Mouse (Mus musculus): ENCODE data around the gene Olfr1383. TPM values are rescaled to one million over a fixed set of nuclear protein-coding genes. Genes with fewer than 3 reads are reported as not detected.
"Not testable (repeated sequence)": the region's sequence is repeated elsewhere in the genome, so short reads cannot be mapped to it uniquely, and the experiment has no call there.

The Olfr1383 gene
- polyA plus RNA-seq (2016; fragmentation: Nextera tagmentation; extraction: Ambion mirVana), result not detected in 2 replicates

- H3K4me1 ChIP-seq, result no peaks in the 10 kb centered on the region
- H3K9me3 ChIP-seq, result no peaks in the 10 kb centered on the region
- H3K27ac ChIP-seq (replicated peaks), result no peak within 1 kb of the TSS
- H3K27me3 ChIP-seq, result no peaks in the 10 kb centered on the region
- no peak for ATAC-seq (ENCODE audit: low FRiP score, low read depth)
- H3K36me3 ChIP-seq, result no peaks in the 10 kb centered on the region
- H3K9ac ChIP-seq (replicated peaks), result no peak within 1 kb of the TSS
- H3K4me3 ChIP-seq, result no peak within 1 kb of the TSS
- no peak within 1 kb of the TSS for H3K4me2 ChIP-seq (replicated peaks)
Observed at GRCm38 (mm10) chr11:49519348-49519747, at the start of gene Olfr1383. TSS of gene Olfr1383 (plus strand) at chr11:49519648.

DNA sequence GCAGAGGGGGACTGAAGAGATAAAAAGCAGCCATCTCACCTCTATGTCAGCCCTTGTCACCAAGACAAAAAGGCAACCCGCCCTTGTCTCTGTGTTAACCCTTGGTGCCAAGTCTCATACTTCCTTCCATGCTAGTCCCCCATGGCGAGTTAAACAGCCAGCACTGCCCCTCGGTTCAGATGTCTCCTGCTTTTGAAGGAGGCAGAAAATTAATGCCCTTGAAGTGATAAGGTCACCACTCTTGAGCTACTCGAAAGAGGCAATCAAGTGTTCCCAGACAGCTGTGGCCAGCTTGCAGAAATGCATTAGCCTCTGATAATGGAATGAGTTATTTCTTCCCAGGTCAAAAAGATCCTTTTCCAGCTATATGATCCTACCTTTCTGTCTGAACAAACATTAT, 33.5 kb upstream of the Olfr1383 start:
- H3K4me2 ChIP-seq (replicated peaks), result no peak overlapping the region
- no peak overlapping the region for H3K9ac ChIP-seq (replicated peaks)
- H3K27me3 ChIP-seq, result no peaks in the 10 kb centered on the region
- no peaks in the 10 kb centered on the region for H3K4me1 ChIP-seq
- no peaks in the 10 kb centered on the region for H3K36me3 ChIP-seq
- H3K9me3 ChIP-seq, result no peaks in the 10 kb centered on the region
- WGBS, result 66% methylated on average over 4 of the region's 4 CpGs
- no peak overlapping the region for H3K27ac ChIP-seq (replicated peaks)
- no peak overlapping the region for H3K4me3 ChIP-seq
- ATAC-seq (ENCODE audit: low FRiP score, low read depth), result no peak

- H3K27me3 ChIP-seq; H3K9ac ChIP-seq (replicated peaks); H3K4me3 ChIP-seq; H3K9me3 ChIP-seq; H3K4me2 ChIP-seq (replicated peaks); ATAC-seq (ENCODE audit: low FRiP score, low read depth); H3K27ac ChIP-seq (replicated peaks); H3K36me3 ChIP-seq; H3K4me1 ChIP-seq: not testable (repeated sequence)
- 71% methylated on average over 1 of the region's 1 CpGs for WGBS
Observed at GRCm38 (mm10) chr11:49488770-49489169, 30.7 kb upstream of the Olfr1383 start, which contains the start of gene Olfr1385. TSS of gene Olfr1385 (plus strand) at chr11:49489070.

DNA sequence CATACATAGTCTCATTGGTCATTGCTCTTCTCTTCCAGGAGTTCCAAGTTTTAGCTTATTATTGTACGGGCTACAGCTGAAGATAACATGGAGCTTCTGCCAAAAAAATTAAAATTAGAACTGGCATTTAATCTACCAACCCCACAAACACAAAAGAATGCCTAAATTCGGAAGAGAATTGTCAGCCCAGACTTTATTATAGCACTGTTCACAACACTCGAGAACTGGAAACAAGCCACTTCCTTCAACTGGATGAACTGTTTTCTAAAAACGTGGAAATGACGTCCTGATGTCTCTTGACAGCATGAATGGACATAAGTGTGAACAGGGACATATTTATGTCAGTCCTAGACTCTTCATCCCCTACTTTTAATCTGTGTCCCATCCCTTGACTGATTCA, 1.4 kb upstream of the Olfr1383 start:
- Histone ChIP-seq H3K27me3 (no peaks in the 10 kb centered on the region), H3K4me1 (no peaks in the 10 kb centered on the region), H3K36me3 (no peaks in the 10 kb centered on the region), H3K4me3 (no peak overlapping the region), H3K9me3 (no peaks in the 10 kb centered on the region), H3K4me2 (replicated peaks) (no peak overlapping the region), H3K27ac (replicated peaks) (no peak overlapping the region), H3K9ac (replicated peaks) (no peak overlapping the region)
- no peak for ATAC-seq (ENCODE audit: low FRiP score, low read depth)
- 78% methylated on average over 5 of the region's 5 CpGs for WGBS

DNA sequence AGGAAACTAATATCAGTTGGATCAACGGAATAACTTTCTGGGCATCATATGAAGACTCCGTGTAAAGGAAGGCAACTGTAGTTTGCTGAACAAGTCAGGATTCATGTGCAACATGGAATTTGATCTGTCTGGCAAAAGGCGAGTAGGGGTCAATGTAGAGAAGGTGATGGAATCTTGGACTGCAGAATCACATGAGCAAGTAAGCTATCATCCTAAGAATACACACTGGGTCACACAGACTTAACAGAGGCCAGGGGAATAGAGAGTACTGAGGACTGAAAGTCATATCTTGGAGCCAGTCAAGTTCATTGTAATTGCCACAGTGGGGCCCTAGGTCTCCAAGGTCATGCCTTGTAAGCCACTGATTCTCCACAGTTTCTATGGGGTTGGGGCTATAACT, 8.5 kb downstream of the Olfr1383 start, which contains the start of gene Olfr1382:
Olfr1382 (plus strand) TSS at position 301 of the 400 bp plus-strand sequence.
- no peak within 1 kb of the TSS for H3K4me3 ChIP-seq
- no peak within 1 kb of the TSS for H3K4me2 ChIP-seq (replicated peaks)
- H3K36me3 ChIP-seq, result no peaks in the 10 kb centered on the region
- ATAC-seq (ENCODE audit: low FRiP score, low read depth), result no peak
- H3K9ac ChIP-seq (replicated peaks), result no peak within 1 kb of the TSS
- 87% methylated on average over 3 of the region's 3 CpGs for WGBS
- H3K4me1 ChIP-seq, result no peaks in the 10 kb centered on the region
- no peaks in the 10 kb centered on the region for H3K9me3 ChIP-seq
- H3K27ac ChIP-seq (replicated peaks), result no peak within 1 kb of the TSS
- no peaks in the 10 kb centered on the region for H3K27me3 ChIP-seq

GRCm38 (mm10) chr11:49532761-49533160, 13.3 kb downstream of the Olfr1383 start:
- Histone ChIP-seq H3K4me2 (replicated peaks) (no peak overlapping the region), H3K9ac (replicated peaks) (no peak overlapping the region), H3K36me3 (no peaks in the 10 kb centered on the region), H3K27ac (replicated peaks) (no peak overlapping the region), H3K9me3 (no peaks in the 10 kb centered on the region), H3K4me3 (no peak overlapping the region), H3K27me3 (no peaks in the 10 kb centered on the region), H3K4me1 (no peaks in the 10 kb centered on the region)
- no peak for ATAC-seq (ENCODE audit: low FRiP score, low read depth)

DNA sequence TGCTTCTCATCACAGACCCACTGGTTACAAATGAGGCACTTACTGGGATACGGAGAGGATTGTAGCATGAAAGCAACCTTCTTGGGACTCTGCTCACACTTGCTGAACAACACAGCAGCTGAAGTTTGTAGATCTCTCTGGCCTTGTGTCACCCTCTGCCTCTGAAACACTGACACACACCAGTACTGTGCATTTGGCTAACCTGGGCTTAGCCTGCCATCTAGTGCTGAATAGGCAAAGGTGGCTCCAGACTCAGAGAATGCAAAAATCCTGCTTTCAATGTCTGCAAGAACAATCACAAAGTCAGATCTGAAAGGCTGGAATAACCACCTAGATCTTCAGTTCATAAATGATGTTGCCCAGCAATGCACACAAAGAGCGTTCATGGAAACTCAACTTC, 17.2 kb downstream of the Olfr1383 start:
- H3K9ac ChIP-seq (replicated peaks); H3K9me3 ChIP-seq; H3K4me3 ChIP-seq; H3K4me2 ChIP-seq (replicated peaks); H3K36me3 ChIP-seq; H3K27ac ChIP-seq (replicated peaks); ATAC-seq (ENCODE audit: low FRiP score, low read depth); H3K4me1 ChIP-seq; H3K27me3 ChIP-seq: not testable (repeated sequence)
- WGBS, result 98% methylated on average over 2 of the region's 2 CpGs

GRCm38 (mm10) chr11:49543149-49543548, 23.7 kb downstream of the Olfr1383 start, which contains the start of gene Olfr1381:
TSS of gene Olfr1381 (plus strand) at chr11:49543449.
- not testable (repeated sequence) for H3K9me3 ChIP-seq; H3K4me3 ChIP-seq; H3K4me1 ChIP-seq; ATAC-seq (ENCODE audit: low FRiP score, low read depth); H3K27ac ChIP-seq (replicated peaks); H3K4me2 ChIP-seq (replicated peaks); H3K36me3 ChIP-seq; H3K27me3 ChIP-seq; H3K9ac ChIP-seq (replicated peaks)
- 69% methylated on average over 3 of the region's 3 CpGs for WGBS

DNA sequence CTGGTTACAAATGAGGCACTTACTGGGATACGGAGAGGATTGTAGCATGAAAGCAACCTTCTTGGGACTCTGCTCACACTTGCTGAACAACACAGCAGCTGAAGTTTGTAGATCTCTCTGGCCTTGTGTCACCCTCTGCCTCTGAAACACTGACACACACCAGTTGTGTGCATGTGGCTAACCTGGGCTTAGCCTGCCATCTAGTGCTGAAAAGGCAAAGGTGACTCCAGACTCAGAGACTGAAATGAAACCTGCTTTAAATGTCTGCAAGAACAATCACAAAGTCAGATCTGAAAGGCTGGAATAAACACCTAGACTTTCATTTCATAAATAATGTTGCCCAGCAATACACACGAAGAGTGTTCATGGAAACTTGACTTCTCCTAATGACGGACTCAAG, 34.6 kb downstream of the Olfr1383 start:
- not testable (repeated sequence) for H3K4me1 ChIP-seq; H3K36me3 ChIP-seq; H3K27ac ChIP-seq (replicated peaks); H3K27me3 ChIP-seq; H3K9me3 ChIP-seq; H3K4me3 ChIP-seq; ATAC-seq (ENCODE audit: low FRiP score, low read depth); H3K9ac ChIP-seq (replicated peaks); H3K4me2 ChIP-seq (replicated peaks)
- WGBS, result 90% methylated on average over 3 of the region's 3 CpGs

- H3K27ac ChIP-seq (replicated peaks); H3K9ac ChIP-seq (replicated peaks); H3K4me2 ChIP-seq (replicated peaks); H3K27me3 ChIP-seq; H3K9me3 ChIP-seq; H3K4me3 ChIP-seq; ATAC-seq (ENCODE audit: low FRiP score, low read depth); H3K36me3 ChIP-seq; H3K4me1 ChIP-seq: not testable (repeated sequence)
- WGBS, result 66% methylated on average over 5 of the region's 5 CpGs
Observed at GRCm38 (mm10) chr11:49556578-49556977, 37.1 kb downstream of the Olfr1383 start, which contains the start of gene Olfr1380. TSS of gene Olfr1380 (plus strand) at chr11:49556878.

DNA sequence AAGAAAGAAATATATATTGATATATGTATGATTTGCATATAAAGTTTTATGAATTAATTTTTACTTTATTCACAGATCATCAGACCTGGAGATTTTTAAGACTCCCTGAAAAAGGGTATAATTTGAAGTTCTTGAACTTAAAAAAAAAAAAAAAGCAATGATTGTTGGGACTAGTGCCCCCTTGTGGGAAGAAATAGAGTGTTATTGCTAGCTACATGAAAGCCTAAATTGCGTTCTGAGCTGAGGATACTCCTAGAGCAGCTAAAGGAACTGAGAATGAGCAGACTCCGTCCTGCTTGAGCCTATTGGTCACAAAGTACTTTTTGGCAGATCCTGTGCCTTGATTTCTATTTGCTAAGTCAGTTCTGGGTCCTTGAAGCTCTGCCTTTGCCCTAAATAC, 55.6 kb downstream of the Olfr1383 start:
- H3K4me1 ChIP-seq; H3K4me3 ChIP-seq; H3K4me2 ChIP-seq (replicated peaks); H3K27me3 ChIP-seq; H3K27ac ChIP-seq (replicated peaks); H3K9ac ChIP-seq (replicated peaks); H3K9me3 ChIP-seq; ATAC-seq (ENCODE audit: low FRiP score, low read depth); H3K36me3 ChIP-seq: not testable (repeated sequence)
- WGBS, result 37% methylated on average over 2 of the region's 2 CpGs

All from midbrain, embryonic 12.5 days (tissue).